Mouse (Mus musculus) cortical plate, adult 2 months (tissue): Measurements from ENCODE around the gene Tnr. TPM values are rescaled to one million over a fixed set of nuclear protein-coding genes. Genes with fewer than 3 reads are reported as not detected.

Experiments
- H3K27ac ChIP-seq: fragments of 200-500 bp; 2 replicates; pipeline ENCODE4 v1.5.1; 2012; ENCODE audit warnings: low read length, control low read depth, inconsistent platforms; ENCODE audit not compliant: insufficient read depth
- H3K4me1 ChIP-seq: fragments of 200-500 bp; 2 replicates; pipeline ENCODE4 v1.6.1; 2011; ENCODE audit warnings: low read length; ENCODE audit not compliant: control insufficient read depth, insufficient read depth
- H3K4me3 ChIP-seq: fragments of 200-500 bp; 2 replicates; pipeline ENCODE4 v1.5.1; 2011; ENCODE audit warnings: mild to moderate bottlenecking, low read length, control low read depth; ENCODE audit not compliant: insufficient read depth
- CTCF ChIP-seq: fragments of 200-500 bp; IDR thresholded peaks from 2 replicates; pipeline ENCODE4 v1.5.1; 2011; ENCODE audit warnings: mild to moderate bottlenecking, control low read depth, low read length; ENCODE audit not compliant: insufficient read depth; ENCODE audit errors: extremely low read depth
- POLR2A ChIP-seq: fragments of 200-500 bp; IDR thresholded peaks from 2 replicates; pipeline ENCODE4 v1.6.1; 2011; ENCODE audit warnings: mild to moderate bottlenecking, low read length, control low read depth; ENCODE audit not compliant: insufficient read depth; ENCODE audit errors: extremely low read depth
- polyA plus RNA-seq: library from polyadenylated mRNA; depleted of rRNA; stranded (reverse); fragments of >200 nt; gene quantifications from 2 replicates; pipeline ENCODE4 v1.2.3, GENCODE M21; 2012

Tnr gene
- polyA plus RNA-seq, 1 experiment = 32.1 TPM

- TF ChIP-seq POLR2A (no peak), CTCF (no peak)
- peak overlapping the region; percentile 24; the same call in 1 of the 2 replicates for H3K27ac ChIP-seq
- H3K4me3 ChIP-seq = no peak overlapping the region
- H3K4me1 ChIP-seq = peaks cover 3% of the 10 kb centered on the region
Observed at GRCm38 (mm10) chr1:159889012-159889765, 365.6 kb downstream of the Tnr start.

DNA sequence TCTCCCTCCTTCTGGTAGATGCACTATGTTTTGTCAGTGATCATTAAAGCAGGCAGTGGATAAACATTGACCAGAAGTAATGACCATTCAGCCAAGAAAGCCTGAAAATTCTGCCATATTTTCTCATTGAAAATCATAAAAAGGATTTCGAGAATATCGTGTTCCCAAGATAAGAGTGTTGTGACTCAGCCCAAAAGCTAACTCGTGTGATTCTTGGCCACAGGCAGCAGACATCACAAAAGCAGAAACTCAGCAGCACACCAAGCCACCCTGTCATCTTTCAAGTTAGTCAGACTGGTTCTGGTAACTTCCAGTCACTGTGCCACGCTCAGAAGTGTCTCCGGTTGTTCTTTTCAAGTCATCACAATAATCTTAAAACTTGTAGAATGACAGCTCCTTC is 367.0 kb downstream of the Tnr start:
- peaks cover 3% of the 10 kb centered on the region for H3K4me1 ChIP-seq
- peak overlapping the region; percentile 51; the same call in 1 of the 2 replicates for H3K27ac ChIP-seq
- no peak overlapping the region for H3K4me3 ChIP-seq
- TF ChIP-seq CTCF (no peak), POLR2A (no peak)

DNA sequence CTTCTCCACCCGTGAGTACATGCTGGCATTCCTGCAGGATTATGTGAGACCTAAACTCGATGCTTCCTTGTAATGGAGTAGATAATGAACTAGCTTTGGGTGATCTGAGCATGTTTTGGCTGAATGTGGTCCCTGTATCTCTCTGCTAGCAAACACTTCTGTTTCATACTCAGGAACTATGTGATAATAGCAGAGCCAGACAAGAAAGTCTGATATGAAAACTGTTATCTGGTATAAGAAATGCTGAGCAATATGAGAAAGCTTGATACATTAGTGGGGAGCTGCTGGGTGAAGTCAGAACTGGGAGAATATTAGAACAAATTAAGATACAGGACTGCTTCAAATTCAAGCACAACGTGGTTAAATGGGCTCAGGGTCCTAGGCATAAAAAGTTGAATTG is 371.5 kb downstream of the Tnr start:
- Histone ChIP-seq H3K4me3 (no peak overlapping the region), H3K27ac (no peak overlapping the region), H3K4me1 (peaks cover 1% of the 10 kb centered on the region; the same call in 1 of the 2 replicates)
- TF ChIP-seq CTCF = no peak
- no peak for TF ChIP-seq POLR2A

DNA sequence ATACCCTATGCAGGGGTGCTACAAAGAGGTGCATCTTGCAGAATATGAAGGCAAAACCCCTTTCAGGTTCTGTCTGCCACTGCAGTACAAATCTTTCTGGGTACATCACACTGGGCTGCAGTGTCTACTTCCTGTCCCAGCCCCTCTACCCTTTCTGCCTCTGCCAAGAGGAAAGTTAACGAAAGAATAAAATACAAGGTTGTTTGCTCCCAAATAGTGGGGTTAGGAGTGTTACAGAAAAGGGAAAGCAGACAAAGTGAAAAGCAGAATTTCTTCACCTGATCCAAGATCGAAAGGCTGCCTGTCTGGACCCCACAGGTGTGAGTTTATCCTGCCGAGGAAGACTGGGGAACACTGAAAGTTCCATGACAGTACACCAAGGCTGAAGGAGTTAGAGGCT is 376.4 kb downstream of the Tnr start:
- no peaks in the 10 kb centered on the region for H3K4me1 ChIP-seq
- H3K4me3 ChIP-seq = no peak overlapping the region
- no peak for TF ChIP-seq POLR2A
- no peak for TF ChIP-seq CTCF
- no peak overlapping the region for H3K27ac ChIP-seq

- TF ChIP-seq CTCF = no peak
- TF ChIP-seq POLR2A = no peak
- Histone ChIP-seq H3K4me3 (no peak overlapping the region), H3K4me1 (no peaks in the 10 kb centered on the region), H3K27ac (no peak overlapping the region)
Observed at GRCm38 (mm10) chr1:159900639-159901038, 377.1 kb downstream of the Tnr start.

- Histone ChIP-seq H3K4me1 (no peaks in the 10 kb centered on the region), H3K4me3 (no peak overlapping the region), H3K27ac (no peak overlapping the region)
- no peak for TF ChIP-seq POLR2A
- no peak for TF ChIP-seq CTCF
Observed at GRCm38 (mm10) chr1:159901366-159902119, 378.0 kb downstream of the Tnr start.

GRCm38 (mm10) chr1:159902120-159902497 is 378.5 kb downstream of the Tnr start:
- TF ChIP-seq POLR2A (no peak), CTCF (no peak)
- no peak overlapping the region for H3K4me3 ChIP-seq
- no peak overlapping the region for H3K27ac ChIP-seq
- no peaks in the 10 kb centered on the region for H3K4me1 ChIP-seq

- no peak overlapping the region for H3K27ac ChIP-seq
- TF ChIP-seq POLR2A (no peak), CTCF (peak; percentile 49)
- no peak overlapping the region for H3K4me3 ChIP-seq
- no peaks in the 10 kb centered on the region for H3K4me1 ChIP-seq
Observed at GRCm38 (mm10) chr1:159911006-159911405, 387.4 kb downstream of the Tnr start.

GRCm38 (mm10) chr1:159914726-159915125 is 391.2 kb downstream of the Tnr start:
- H3K4me3 ChIP-seq = no peak overlapping the region
- H3K27ac ChIP-seq = no peak overlapping the region
- no peaks in the 10 kb centered on the region for H3K4me1 ChIP-seq
- TF ChIP-seq CTCF = no peak
- no peak for TF ChIP-seq POLR2A

DNA sequence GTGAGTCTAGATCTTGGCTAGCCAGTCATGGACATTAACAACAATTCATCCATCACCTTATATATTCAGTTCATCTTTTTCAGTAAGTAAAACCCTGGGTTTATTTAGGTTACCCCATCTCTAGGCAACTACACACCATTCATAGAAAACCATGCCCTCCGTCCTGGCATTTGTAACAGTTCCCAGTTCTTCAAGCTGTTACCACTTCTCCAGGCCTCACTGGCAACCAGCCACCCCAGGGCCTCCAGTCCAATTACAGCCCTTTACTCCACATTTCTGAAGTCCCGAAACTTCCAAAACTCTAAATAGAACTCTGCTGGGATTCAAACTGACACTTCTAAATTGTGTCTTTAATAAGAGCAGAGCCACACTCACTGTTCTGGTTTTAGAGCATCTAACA is 397.0 kb downstream of the Tnr start:
- no peak overlapping the region for H3K27ac ChIP-seq
- TF ChIP-seq CTCF (no peak), POLR2A (no peak)
- no peak overlapping the region for H3K4me3 ChIP-seq

GRCm38 (mm10) chr1:159923010-159923409 is 399.4 kb downstream of the Tnr start:
- Histone ChIP-seq H3K4me1 (no peaks in the 10 kb centered on the region), H3K27ac (no peak overlapping the region), H3K4me3 (no peak overlapping the region)
- TF ChIP-seq CTCF (no peak), POLR2A (no peak)

More for the DNA sequence above, 397.0 kb downstream of the Tnr start:
- no peaks in the 10 kb centered on the region for H3K4me1 ChIP-seq
